In the genomic region with DNA sequence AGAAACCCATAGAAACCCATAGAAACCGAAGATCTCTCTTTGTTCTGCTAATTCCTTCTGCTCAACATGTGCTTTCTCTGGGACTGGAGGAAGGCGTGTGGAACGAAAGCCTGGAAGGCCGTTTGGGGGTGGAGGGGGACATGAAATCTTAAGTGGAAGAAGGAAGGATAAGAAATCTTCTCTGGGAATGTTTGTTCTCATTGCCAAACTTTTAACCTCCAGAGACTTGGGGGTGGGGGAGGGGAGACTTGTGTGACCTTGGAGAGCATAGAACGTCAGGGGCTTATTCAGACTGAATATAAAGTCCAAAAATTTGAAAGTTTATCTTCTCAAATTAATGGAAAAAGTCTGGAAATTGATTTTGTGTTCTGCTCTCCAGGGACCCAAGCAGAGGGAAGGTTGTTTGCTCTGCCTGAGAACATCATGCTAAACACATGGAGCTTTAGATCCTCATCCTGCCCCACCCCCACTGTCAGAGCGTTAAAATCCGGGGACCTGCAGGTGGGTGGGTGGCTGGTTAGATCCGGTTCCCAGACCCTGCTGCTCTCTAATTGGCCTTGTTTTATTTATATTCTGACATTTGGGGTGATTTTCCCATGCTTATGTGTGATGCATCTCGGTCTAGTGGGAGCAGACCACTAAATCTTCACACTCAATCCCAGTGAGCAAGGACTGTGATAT, we compare ENCODE assay signal across 15 mouse cellular contexts.
DNase-seq lines count a peak whose midpoint lies in the region; ATAC-seq lines count a peak whose summit lies in the region.
"Had no signal": no experiment of that assay in that cellular context is flagged by ENCODE, and none has a peak within 500 bp of the region (broad histone marks: within the 10 kb centered on the region; RNA-seq: fewer than 3 reads in every experiment).

No protein-coding gene starts in this region.

- no peaks in the 10 kb centered on the region for H3K36me3 ChIP-seq in heart, embryonic 11.5 days (ENCODE audit: control insufficient read depth, insufficient read depth, low read length)
- no peaks in the 10 kb centered on the region for H3K36me3 ChIP-seq in kidney, embryonic 16.5 days (ENCODE audit: insufficient read depth, low read length)
- no peaks in the 10 kb centered on the region for H3K36me3 ChIP-seq in embryonic facial prominence, embryonic 15.5 days
- no peaks in the 10 kb centered on the region for H3K36me3 ChIP-seq in limb, embryonic 11.5 days (ENCODE audit: control insufficient read depth, insufficient read depth, low read length)
- H3K36me3 ChIP-seq: lung, embryonic 15.5 days; neural tube, embryonic 13.5 days had no signal

- no peak overlapping the region for H3K9ac ChIP-seq in heart, embryonic 11.5 days (ENCODE audit: low read depth, low read length)
- no peak overlapping the region for H3K9ac ChIP-seq in kidney, embryonic 16.5 days (replicated peaks; ENCODE audit: low read length)
- no peak overlapping the region for H3K9ac ChIP-seq in embryonic facial prominence, embryonic 15.5 days
- H3K9ac ChIP-seq in limb, embryonic 11.5 days (ENCODE audit: low read length), result no peak overlapping the region
- H3K9ac ChIP-seq: lung, embryonic 15.5 days; neural tube, embryonic 13.5 days had no signal

- no peak overlapping the region for H3K4me3 ChIP-seq in heart, embryonic 11.5 days (ENCODE audit: low read depth, low read length)
- H3K4me3 ChIP-seq in kidney, embryonic 16.5 days (ENCODE audit: low read length), result no peak overlapping the region
- no peak overlapping the region for H3K4me3 ChIP-seq in embryonic facial prominence, embryonic 15.5 days (replicated peaks)
- no peak overlapping the region for H3K4me3 ChIP-seq in limb, embryonic 11.5 days (ENCODE audit: low read depth, low read length)
- H3K4me3 ChIP-seq: layer of hippocampus, adult 2 months; lung, embryonic 15.5 days; neural tube, embryonic 13.5 days had no signal

- H3K27me3 ChIP-seq in heart, embryonic 11.5 days (ENCODE audit: control insufficient read depth, insufficient read depth, low read length), result no peaks in the 10 kb centered on the region
- no peaks in the 10 kb centered on the region for H3K27me3 ChIP-seq in kidney, embryonic 16.5 days (ENCODE audit: insufficient read depth, low read length)
- H3K27me3 ChIP-seq in embryonic facial prominence, embryonic 15.5 days, result no peaks in the 10 kb centered on the region
- H3K27me3 ChIP-seq in limb, embryonic 11.5 days (ENCODE audit: control insufficient read depth, insufficient read depth, low read length), result no peaks in the 10 kb centered on the region
- H3K27me3 ChIP-seq: lung, embryonic 15.5 days; neural tube, embryonic 13.5 days had no signal

- 54% methylated on average over 9 of the region's 9 CpGs for WGBS in heart, embryonic 11.5 days (ENCODE audit: insufficient replicate concordance)
- WGBS in kidney, embryonic 16.5 days, result 40% methylated on average over 9 of the region's 9 CpGs
- 38% methylated on average over 9 of the region's 9 CpGs for WGBS in embryonic facial prominence, embryonic 15.5 days
- WGBS in limb, embryonic 11.5 days, result 55% methylated on average over 9 of the region's 9 CpGs

- 0 out of 2 replicates have a peak, but pooled peaks cover 3% of the 10 kb centered on the region for H3K4me1 ChIP-seq in heart, embryonic 11.5 days (ENCODE audit: control insufficient read depth, insufficient read depth, low read length)
- H3K4me1 ChIP-seq in kidney, embryonic 16.5 days (ENCODE audit: insufficient read depth, low read length), result peaks cover 5% of the 10 kb centered on the region; the same call in 1 of the 2 replicates
- peaks cover 19% of the 10 kb centered on the region for H3K4me1 ChIP-seq in embryonic facial prominence, embryonic 15.5 days
- peaks cover 5% of the 10 kb centered on the region; the same call in 1 of the 2 replicates for H3K4me1 ChIP-seq in limb, embryonic 11.5 days (ENCODE audit: control insufficient read depth, insufficient read depth, low read length)
- H3K4me1 ChIP-seq: neural tube, embryonic 13.5 days had no signal

- H3K27ac ChIP-seq in heart, embryonic 11.5 days (ENCODE audit: low read depth, low read length), result no peak overlapping the region
- no peak overlapping the region for H3K27ac ChIP-seq in kidney, embryonic 16.5 days (ENCODE audit: low read length)
- peak overlapping the region; percentile 63 for H3K27ac ChIP-seq in embryonic facial prominence, embryonic 15.5 days (replicated peaks)
- no peak overlapping the region for H3K27ac ChIP-seq in limb, embryonic 11.5 days (replicated peaks; ENCODE audit: low read depth, low read length)
- H3K27ac ChIP-seq: hindbrain, postnatal 0 days; layer of hippocampus, adult 2 months; lung, embryonic 15.5 days; neural tube, embryonic 13.5 days had no signal

- H3K9me3 ChIP-seq in heart, embryonic 11.5 days (replicated peaks; ENCODE audit: control insufficient read depth, low read length), result no peaks in the 10 kb centered on the region
- no peaks in the 10 kb centered on the region for H3K9me3 ChIP-seq in kidney, embryonic 16.5 days (ENCODE audit: low read length)
- no peaks in the 10 kb centered on the region for H3K9me3 ChIP-seq in embryonic facial prominence, embryonic 15.5 days (replicated peaks)
- H3K9me3 ChIP-seq in limb, embryonic 11.5 days (ENCODE audit: control insufficient read depth, low read length), result no peaks in the 10 kb centered on the region
- H3K9me3 ChIP-seq: lung, embryonic 15.5 days; neural tube, embryonic 13.5 days had no signal

- no peak for ATAC-seq in heart, embryonic 11.5 days (replicated peaks; ENCODE audit: insufficient number of reproducible peaks, low FRiP score, low TSS enrichment)
- no peak for ATAC-seq in kidney, embryonic 16.5 days (ENCODE audit: low FRiP score, low TSS enrichment)
- ATAC-seq in embryonic facial prominence, embryonic 15.5 days (ENCODE audit: insufficient number of reproducible peaks, low FRiP score, low TSS enrichment, low read depth), result no peak
- no peak for ATAC-seq in limb, embryonic 11.5 days (ENCODE audit: insufficient number of reproducible peaks, low FRiP score, low TSS enrichment, low read depth)
- ATAC-seq: hindbrain, postnatal 0 days; midbrain, embryonic 16.5 days had no signal

- peak; percentile 97 for DNase-seq in heart, adult 11 months
- DNase-seq in kidney, postnatal 4 days, result peak; percentile 17 to 41
- peak; percentile 39 for DNase-seq in limb, embryonic 11.5 days (ENCODE audit: low spot score)
- no peak for DNase-seq in spleen, postnatal 36 days (ENCODE audit: low spot score in 2 of 2)
- DNase-seq: cerebellum, adult 18-20 months; retina, postnatal 1 day; thymus, adult 2 months had no signal

- H3K4me2 ChIP-seq in heart, embryonic 11.5 days, result no peak overlapping the region
- no peak overlapping the region for H3K4me2 ChIP-seq in kidney, embryonic 16.5 days (replicated peaks; ENCODE audit: low read depth, low read length)
- H3K4me2 ChIP-seq in embryonic facial prominence, embryonic 15.5 days (replicated peaks), result no peak overlapping the region
- H3K4me2 ChIP-seq in limb, embryonic 11.5 days (ENCODE audit: low read depth, severe bottlenecking), result no peak overlapping the region
- H3K4me2 ChIP-seq: lung, embryonic 15.5 days; neural tube, embryonic 13.5 days had no signal

Comparison
In these comparisons a context has a peak if more than half of its experiments do, and no peak if none do; other contexts are left out.
1. DNase-seq: peak in heart, adult 11 months (single experiment), kidney, postnatal 4 days (2 of 2) and limb, embryonic 11.5 days (single experiment); none in spleen, postnatal 36 days (0 of 2).